Mouse (Mus musculus) testis, adult 2 months (tissue): ENCODE results near the gene Bpifb2. TPM values are rescaled to one million over a fixed set of nuclear protein-coding genes. Genes with fewer than 3 reads are reported as not detected.

Experiments
- H3K27ac ChIP-seq: fragments of 200-500 bp; 2 replicates; pipeline ENCODE4 v1.5.1; 2012; ENCODE audit warnings: low read depth, low read length; ENCODE audit not compliant: control insufficient read depth, insufficient read depth
- H3K27me3 ChIP-seq: fragments of 200-500 bp; 2 replicates; pipeline ENCODE4 v1.6.1; 2012; ENCODE audit warnings: mild to moderate bottlenecking, low read length, moderate library complexity; ENCODE audit not compliant: control insufficient read depth, insufficient read depth
- H3K36me3 ChIP-seq: fragments of 200-500 bp; 2 replicates; pipeline ENCODE4 v1.6.1; 2012; ENCODE audit warnings: mild to moderate bottlenecking, low read length; ENCODE audit not compliant: control insufficient read depth, insufficient read depth
- H3K4me1 ChIP-seq: fragments of 200-500 bp; 2 replicates; pipeline ENCODE4 v1.6.1; 2012; ENCODE audit warnings: low read length; ENCODE audit not compliant: control insufficient read depth, insufficient read depth
- H3K4me3 ChIP-seq: fragments of 200-500 bp; 2 replicates; pipeline ENCODE4 v1.5.1; 2012; ENCODE audit warnings: low read depth, mild to moderate bottlenecking, low read length, moderate library complexity, mixed read lengths; ENCODE audit not compliant: control insufficient read depth
- CTCF ChIP-seq: fragments of 200-500 bp; IDR thresholded peaks from 2 replicates; pipeline ENCODE4 v1.5.1; 2012; ENCODE audit warnings: low read depth, mild to moderate bottlenecking, inconsistent platforms, low read length, moderate library complexity; ENCODE audit not compliant: control insufficient read depth, insufficient read depth, insufficient replicate concordance
- POLR2A ChIP-seq: fragments of 200-500 bp; IDR thresholded peaks from 2 replicates; pipeline ENCODE4 v1.6.1; 2012; ENCODE audit warnings: low read depth, mild to moderate bottlenecking, inconsistent platforms, low read length, moderate library complexity; ENCODE audit not compliant: control insufficient read depth
- polyA plus RNA-seq: library from polyadenylated mRNA; depleted of rRNA; stranded (reverse); fragments of >200 nt; gene quantifications from 2 replicates; pipeline ENCODE4 v1.2.3, GENCODE M21; 2012

Gene Bpifb2
- polyA plus RNA-seq, 1 experiment, result 7.2 TPM

DNA sequence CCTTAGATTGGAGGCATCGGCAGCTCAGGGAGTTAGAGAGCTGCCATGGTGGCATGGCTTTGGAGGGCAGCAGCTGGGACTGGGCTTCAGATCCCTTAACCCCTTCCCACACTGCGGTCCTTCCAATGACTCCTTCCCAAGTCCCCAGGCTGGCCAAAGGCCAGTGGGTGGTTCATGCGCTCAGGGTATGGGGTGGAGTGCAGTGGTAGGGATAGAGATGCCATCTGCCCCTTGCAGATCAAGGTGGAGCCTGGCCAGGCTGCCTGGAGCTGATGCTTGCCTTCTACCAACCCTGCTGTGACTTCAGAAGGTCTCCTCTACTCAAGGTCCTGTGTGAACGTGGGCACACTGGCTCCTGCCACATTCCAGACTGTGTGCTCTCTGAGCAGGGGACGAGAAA lies 24.3 kb downstream of the Bpifb2 start:
- Histone ChIP-seq H3K27me3 (no peaks in the 10 kb centered on the region), H3K36me3 (no peaks in the 10 kb centered on the region), H3K27ac (no peak overlapping the region), H3K4me3 (no peak overlapping the region), H3K4me1 (no peaks in the 10 kb centered on the region)
- TF ChIP-seq POLR2A, result no peak

GRCm38 (mm10) chr2:153900088-153900487 lies 25.2 kb downstream of the Bpifb2 start, which contains the start of gene Bpifb6:
Bpifb6 (plus strand) TSS chr2:153900388.
- Histone ChIP-seq H3K4me1 (no peaks in the 10 kb centered on the region), H3K36me3 (no peaks in the 10 kb centered on the region), H3K4me3 (no peak within 1 kb of the TSS), H3K27me3 (no peaks in the 10 kb centered on the region), H3K27ac (no peak within 1 kb of the TSS)
- TF ChIP-seq POLR2A (no peak), CTCF (no peak)

DNA sequence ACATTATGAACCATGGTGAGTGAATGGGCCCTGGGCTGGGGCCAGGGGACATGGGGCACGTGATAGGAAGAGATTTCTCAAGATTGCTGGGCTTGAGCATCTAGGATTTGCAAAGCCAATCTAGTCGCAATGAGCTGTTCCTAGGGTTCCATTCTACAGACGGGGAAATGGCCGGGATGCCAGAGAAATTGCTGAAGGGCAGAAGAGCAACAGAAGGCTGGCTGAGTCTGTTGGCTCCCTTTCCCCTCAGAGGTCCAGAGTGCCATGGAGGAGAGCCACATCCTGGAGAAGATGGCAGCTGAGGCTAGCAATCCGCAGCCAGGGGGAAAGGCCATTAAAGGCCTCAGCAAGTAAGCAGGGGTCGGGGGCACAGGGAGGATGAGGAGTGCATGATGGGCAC lies 27.9 kb downstream of the Bpifb2 start:
- Histone ChIP-seq H3K27ac (no peak overlapping the region), H3K36me3 (no peaks in the 10 kb centered on the region), H3K4me3 (no peak overlapping the region), H3K4me1 (no peaks in the 10 kb centered on the region), H3K27me3 (no peaks in the 10 kb centered on the region)
- no peak for TF ChIP-seq CTCF
- no peak for TF ChIP-seq POLR2A

DNA sequence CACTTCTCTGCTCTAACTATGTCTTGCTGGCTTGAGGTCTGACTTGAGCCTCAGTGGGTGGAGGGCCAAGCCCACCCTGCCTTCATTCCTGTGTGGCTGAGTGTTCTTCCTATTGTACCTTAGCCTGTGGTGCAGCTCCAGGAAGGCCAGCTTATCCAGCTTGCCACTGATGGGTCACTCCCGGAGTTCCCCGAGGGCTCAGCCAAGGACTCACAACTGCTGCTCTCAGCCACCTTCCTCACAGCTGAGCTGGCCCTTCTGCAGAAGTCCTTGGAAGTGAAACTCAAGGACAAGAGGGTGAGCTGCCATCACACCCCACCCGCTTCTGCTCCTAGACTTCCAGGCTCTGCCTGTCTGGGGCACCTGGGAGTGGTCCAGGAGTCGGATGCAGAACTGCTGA lies 31.8 kb downstream of the Bpifb2 start:
- Histone ChIP-seq H3K27me3 (no peaks in the 10 kb centered on the region), H3K4me1 (no peaks in the 10 kb centered on the region), H3K36me3 (no peaks in the 10 kb centered on the region), H3K27ac (no peak overlapping the region), H3K4me3 (no peak overlapping the region)
- TF ChIP-seq POLR2A (no peak), CTCF (no peak)

GRCm38 (mm10) chr2:153914151-153914550 lies 39.3 kb downstream of the Bpifb2 start:
- Histone ChIP-seq H3K4me1 (no peaks in the 10 kb centered on the region), H3K36me3 (no peaks in the 10 kb centered on the region), H3K27me3 (no peaks in the 10 kb centered on the region), H3K4me3 (no peak overlapping the region), H3K27ac (no peak overlapping the region)
- no peak for TF ChIP-seq CTCF
- no peak for TF ChIP-seq POLR2A

DNA sequence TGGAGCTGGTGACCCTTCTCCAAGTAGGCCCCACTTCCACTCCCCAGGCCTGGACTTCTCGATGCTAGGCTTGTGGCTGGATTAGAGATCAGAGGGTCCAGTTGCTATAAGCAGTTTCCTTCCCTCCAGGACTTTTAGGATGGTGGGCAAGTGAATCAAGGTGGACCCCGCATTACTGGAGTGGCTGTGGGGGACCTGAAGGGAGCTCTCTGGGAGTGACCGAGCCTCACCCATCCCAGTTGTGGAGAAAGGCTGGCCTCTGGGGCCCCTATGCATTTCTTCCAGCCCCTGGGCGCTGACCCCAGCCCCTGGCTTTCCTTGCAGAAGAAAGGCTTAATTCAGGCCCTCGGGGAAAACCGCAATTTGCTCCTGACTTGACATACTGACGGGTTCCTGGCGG lies 43.1 kb downstream of the Bpifb2 start, which contains the start of gene Bpifb3:
Gene Bpifb3 (plus strand): TSS at position 301 of the 400 bp plus-strand sequence.
- Histone ChIP-seq H3K4me3 (no peak within 1 kb of the TSS), H3K27ac (no peak within 1 kb of the TSS), H3K27me3 (no peaks in the 10 kb centered on the region), H3K4me1 (no peaks in the 10 kb centered on the region), H3K36me3 (no peaks in the 10 kb centered on the region)
- TF ChIP-seq POLR2A (no peak), CTCF (no peak)

GRCm38 (mm10) chr2:153921246-153921645 lies 46.4 kb downstream of the Bpifb2 start:
- no peaks in the 10 kb centered on the region for H3K36me3 ChIP-seq
- no peak overlapping the region for H3K27ac ChIP-seq
- no peak overlapping the region for H3K4me3 ChIP-seq
- no peaks in the 10 kb centered on the region for H3K27me3 ChIP-seq
- no peaks in the 10 kb centered on the region for H3K4me1 ChIP-seq
- no peak for TF ChIP-seq POLR2A
- TF ChIP-seq CTCF, result no peak

DNA sequence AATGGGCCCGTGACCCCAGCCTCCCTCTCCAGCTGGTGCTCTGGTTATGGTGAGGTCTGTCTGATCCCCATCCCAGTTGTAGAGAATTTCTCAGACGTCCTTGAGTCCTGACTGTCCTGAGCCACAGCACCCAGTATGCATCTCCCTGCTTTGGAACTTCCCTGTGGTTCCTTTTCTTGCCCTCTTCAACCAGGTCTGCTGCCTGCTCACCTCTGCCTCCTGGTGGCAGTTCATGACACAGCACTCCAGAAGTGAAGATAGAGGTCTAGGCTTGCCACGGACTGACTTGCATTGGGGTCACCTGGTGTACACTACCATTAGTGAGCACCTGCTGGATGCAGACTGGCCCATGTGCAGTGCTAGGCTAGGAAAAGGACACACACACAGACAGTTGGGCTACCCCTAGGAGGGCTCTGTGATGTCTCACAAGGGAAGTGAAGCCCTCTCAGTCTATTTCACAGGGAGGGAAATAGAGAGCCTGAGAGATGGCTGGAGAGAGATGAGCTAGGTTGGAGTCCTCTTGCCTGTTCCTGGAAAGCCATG lies 55.1 kb downstream of the Bpifb2 start:
- H3K4me3 ChIP-seq, result no peak overlapping the region
- TF ChIP-seq CTCF (peak; percentile 91; the same call in 1 of the 2 replicates), POLR2A (no peak)
- peaks cover 2% of the 10 kb centered on the region; the same call in 1 of the 2 replicates for H3K4me1 ChIP-seq
- no peaks in the 10 kb centered on the region for H3K36me3 ChIP-seq
- no peak overlapping the region for H3K27ac ChIP-seq
- no peaks in the 10 kb centered on the region for H3K27me3 ChIP-seq
